Mouse (Mus musculus) kidney, embryonic 15.5 days (tissue): ENCODE data around the gene Prkca. TPM values are rescaled to one million over a fixed set of nuclear protein-coding genes. Genes with fewer than 3 reads are reported as not detected.

ENCODE experiments used
- ATAC-seq: fragments of 200-750 bp; cut with Nextera tagmentation; replicated peaks from 2 replicates; pipeline ENCODE4 v1.8.0; 2017; ENCODE audit warnings: moderate TSS enrichment; ENCODE audit not compliant: low FRiP score
- H3K27ac ChIP-seq: fragments of 300-500 bp; sonication (generic); 2 replicates; pipeline ENCODE4 v1.5.1; 2015; ENCODE audit warnings: mild to moderate bottlenecking, inconsistent platforms
- H3K27me3 ChIP-seq: fragments of 300-500 bp; sonication (generic); 2 replicates; pipeline ENCODE4 v1.6.1; 2015; ENCODE audit warnings: inconsistent platforms
- H3K36me3 ChIP-seq: fragments of 300-500 bp; sonication (generic); 2 replicates; pipeline ENCODE4 v1.6.1; 2015; ENCODE audit warnings: inconsistent platforms
- H3K4me1 ChIP-seq: fragments of 300-500 bp; sonication (generic); 2 replicates; pipeline ENCODE4 v1.6.1; 2015; ENCODE audit warnings: inconsistent platforms
- H3K4me2 ChIP-seq: fragments of 300-500 bp; sonication (generic); 2 replicates; pipeline ENCODE4 v1.6.1; 2015; ENCODE audit warnings: moderate library complexity, mild to moderate bottlenecking, inconsistent platforms
- H3K4me3 ChIP-seq: fragments of 300-500 bp; sonication (generic); replicated peaks from 2 replicates; pipeline ENCODE4 v1.5.1; 2015; ENCODE audit warnings: mild to moderate bottlenecking, inconsistent platforms
- H3K9ac ChIP-seq: fragments of 300-500 bp; sonication (generic); 2 replicates; pipeline ENCODE4 v1.6.1; 2015; ENCODE audit warnings: mild to moderate bottlenecking, inconsistent platforms
- H3K9me3 ChIP-seq: fragments of 300-500 bp; sonication (generic); replicated peaks from 2 replicates; pipeline ENCODE4 v1.6.1; 2016; ENCODE audit warnings: inconsistent platforms
- WGBS: fragments of 180-500 bp; shearing (Covaris S2); methylation state at CpG from one replicate; pipeline ENCODE4 v1.1.7; 2015; ENCODE audit warnings: mixed read lengths; 5-methylcytosine and 5-hydroxymethylcytosine counted together
- microRNA-seq: library from miRNA; unstranded; fragments of <30 nt; microRNA quantifications from one replicate; pipeline ENCODE4, GENCODE M21; 2016
- polyA plus RNA-seq: library from polyadenylated mRNA; unstranded; fragments of >200 nt; fragmentation: Nextera tagmentation; extraction: Ambion mirVana; gene quantifications from 2 replicates; pipeline ENCODE4 v1.2.1, GENCODE M21; 2015

Prkca gene
- polyA plus RNA-seq, 1 experiment from 2014 or later, result 7.4 TPM

DNA sequence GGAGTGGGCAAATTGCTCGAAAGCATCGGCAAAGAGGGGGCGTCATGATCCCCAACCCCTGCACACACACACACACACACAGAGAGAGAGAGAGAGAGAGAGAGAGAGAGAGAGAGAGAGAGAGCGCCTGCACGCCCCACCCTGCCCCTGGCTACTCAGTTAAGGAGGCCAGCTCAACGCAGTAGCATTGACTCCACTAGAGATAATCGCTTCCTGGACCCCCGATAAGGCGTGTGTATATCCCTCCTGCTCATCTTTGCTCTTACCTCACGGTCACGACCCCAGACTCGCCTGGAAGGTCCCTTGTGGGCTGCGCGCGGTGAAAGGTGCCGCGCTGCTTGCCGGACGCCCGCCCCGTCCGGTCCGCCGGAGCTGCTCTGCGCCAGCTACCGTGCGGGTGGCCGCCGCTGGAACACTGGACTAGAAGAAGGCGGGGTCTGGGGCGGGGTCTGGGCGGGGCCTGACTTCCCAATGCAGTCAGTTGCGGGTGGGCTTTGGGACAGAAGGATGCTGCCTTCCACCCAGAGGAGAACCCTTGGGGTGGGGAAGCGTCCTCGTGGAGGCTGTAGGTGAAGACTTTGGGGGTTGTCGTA lies 429.0 kb downstream of the Prkca start, which contains the start of gene Cacng5:
Gene Cacng5, minus strand, starts transcription at position 422 of the 593 bp plus-strand sequence.
- Histone ChIP-seq H3K9me3 (no peaks in the 10 kb centered on the region), H3K9ac (no peak within 1 kb of the TSS), H3K36me3 (no peaks in the 10 kb centered on the region), H3K4me1 (peaks cover 5% of the 10 kb centered on the region; the same call in 1 of the 2 replicates), H3K27ac (no peak within 1 kb of the TSS), H3K4me2 (peak within 1 kb of the TSS; percentile 60), H3K27me3 (peaks cover 53% of the 10 kb centered on the region), H3K4me3 (peak within 1 kb of the TSS; percentile 38)
- peak; percentile 80; the same call in 1 of the 2 replicates for ATAC-seq
- WGBS, result 6% methylated on average over 36 of the region's 36 CpGs

DNA sequence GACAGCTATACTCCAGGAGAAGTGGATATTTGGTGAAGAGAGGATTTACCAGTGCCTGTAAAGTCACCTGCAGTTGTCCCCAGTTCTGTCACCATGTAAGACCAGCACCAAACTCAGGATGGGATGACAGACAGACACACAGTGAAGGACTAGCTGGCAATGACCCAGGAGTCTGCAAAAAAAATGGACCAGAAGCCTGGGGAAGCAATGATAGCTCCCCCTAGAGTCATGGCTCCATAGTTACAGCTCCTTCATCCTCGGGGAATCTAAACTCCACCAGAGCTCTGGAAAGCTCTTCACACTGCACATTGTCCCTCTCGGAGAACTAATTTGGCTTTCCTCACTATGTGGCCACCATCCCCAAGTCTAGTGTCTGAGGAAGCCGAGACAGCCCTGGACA lies 430.4 kb downstream of the Prkca start:
- WGBS, result 69% methylated on average over 3 of the region's 3 CpGs
- Histone ChIP-seq H3K4me3 (no peak overlapping the region), H3K4me2 (no peak overlapping the region), H3K36me3 (no peaks in the 10 kb centered on the region), H3K27me3 (peaks cover 46% of the 10 kb centered on the region), H3K9me3 (no peaks in the 10 kb centered on the region), H3K27ac (no peak overlapping the region), H3K4me1 (peaks cover 5% of the 10 kb centered on the region; the same call in 1 of the 2 replicates), H3K9ac (no peak overlapping the region)
- no peak for ATAC-seq

DNA sequence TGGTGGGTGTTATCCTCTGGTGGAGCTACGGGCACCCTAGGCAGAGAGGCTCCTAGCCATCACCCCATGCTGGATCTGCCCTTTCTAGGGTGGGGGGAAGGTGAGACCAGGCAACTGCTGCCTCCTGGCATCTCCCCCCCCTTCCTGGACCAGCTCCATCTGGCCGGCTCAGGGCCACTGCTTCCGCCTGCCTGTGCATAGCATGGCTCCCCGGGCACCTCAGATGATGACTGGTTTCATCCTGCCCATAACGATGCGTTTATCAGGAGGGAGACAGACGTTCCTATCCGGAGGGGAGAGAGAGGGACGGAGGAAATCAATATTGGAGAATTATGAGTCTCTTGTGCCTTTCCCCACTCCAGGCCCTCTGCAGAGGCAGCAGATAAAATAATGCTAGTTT lies 438.4 kb downstream of the Prkca start:
- Histone ChIP-seq H3K27me3 (no peaks in the 10 kb centered on the region), H3K4me1 (no peaks in the 10 kb centered on the region), H3K36me3 (no peaks in the 10 kb centered on the region), H3K9me3 (no peaks in the 10 kb centered on the region), H3K4me3 (no peak overlapping the region), H3K4me2 (no peak overlapping the region), H3K27ac (no peak overlapping the region), H3K9ac (no peak overlapping the region)
- ATAC-seq, result no peak
- WGBS, result 75% methylated on average over 9 of the region's 9 CpGs

DNA sequence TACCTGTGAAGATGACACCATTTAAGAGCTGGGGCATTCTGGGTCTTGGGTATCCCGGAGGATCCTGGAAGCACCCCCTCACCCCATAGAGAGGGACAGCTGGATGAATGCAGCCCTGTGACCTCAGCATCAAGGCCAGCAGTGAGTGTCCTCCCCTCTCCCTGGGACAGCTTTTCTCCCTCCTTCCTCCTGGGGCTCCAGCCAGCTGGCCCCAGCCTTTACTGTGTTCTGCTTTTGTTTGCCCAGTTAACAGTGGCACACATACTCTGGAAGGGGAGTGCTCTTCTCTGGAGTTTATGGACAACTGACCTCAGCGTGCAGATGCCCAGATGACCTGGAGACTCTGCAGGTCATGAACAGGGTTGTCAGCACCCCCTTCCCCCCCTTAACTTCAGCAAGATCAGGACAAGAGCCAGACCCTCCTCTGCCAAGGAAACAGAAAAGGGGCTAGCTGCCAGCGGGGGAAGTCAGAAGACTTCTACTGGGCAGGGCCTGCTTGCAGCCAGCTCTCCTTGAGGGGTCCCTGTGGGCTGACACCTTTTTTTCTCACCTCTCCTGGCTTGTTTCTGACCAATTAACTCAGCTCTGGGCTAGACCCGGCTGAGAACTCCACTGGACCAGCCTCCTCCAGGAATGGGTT lies 439.6 kb downstream of the Prkca start:
- 28% methylated on average over 4 of the region's 4 CpGs for WGBS
- H3K36me3 ChIP-seq, result no peaks in the 10 kb centered on the region
- H3K9ac ChIP-seq, result no peak overlapping the region
- H3K4me2 ChIP-seq, result no peak overlapping the region
- no peaks in the 10 kb centered on the region for H3K9me3 ChIP-seq
- H3K27ac ChIP-seq, result no peak overlapping the region
- no peaks in the 10 kb centered on the region for H3K27me3 ChIP-seq
- no peak overlapping the region for H3K4me3 ChIP-seq
- H3K4me1 ChIP-seq, result no peaks in the 10 kb centered on the region
- ATAC-seq, result no peak

DNA sequence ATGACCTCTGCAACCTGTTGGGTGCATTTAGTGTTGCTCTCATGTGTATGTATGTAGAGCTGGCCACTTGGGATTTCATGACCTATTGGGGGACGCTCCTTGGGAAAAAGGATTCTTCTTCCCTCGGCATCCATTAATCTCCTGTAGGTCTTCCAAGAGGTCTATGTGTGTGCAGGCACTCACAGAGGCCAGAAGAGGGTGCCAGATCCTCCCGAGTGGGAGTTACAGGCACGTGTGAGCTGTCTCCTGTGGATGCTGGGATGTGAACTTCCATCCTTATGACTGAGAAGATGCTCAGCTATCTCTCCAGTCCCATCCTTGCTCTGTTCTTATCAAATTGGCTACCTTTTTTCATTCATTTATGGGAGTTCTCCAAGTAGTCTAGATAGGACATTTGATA lies 443.3 kb downstream of the Prkca start:
- ATAC-seq, result no peak
- no peaks in the 10 kb centered on the region for H3K9me3 ChIP-seq
- WGBS, result 41% methylated on average over 4 of the region's 4 CpGs
- no peak overlapping the region for H3K4me2 ChIP-seq
- no peaks in the 10 kb centered on the region for H3K4me1 ChIP-seq
- H3K9ac ChIP-seq, result no peak overlapping the region
- H3K36me3 ChIP-seq, result no peaks in the 10 kb centered on the region
- no peak overlapping the region for H3K27ac ChIP-seq
- no peaks in the 10 kb centered on the region for H3K27me3 ChIP-seq
- no peak overlapping the region for H3K4me3 ChIP-seq

DNA sequence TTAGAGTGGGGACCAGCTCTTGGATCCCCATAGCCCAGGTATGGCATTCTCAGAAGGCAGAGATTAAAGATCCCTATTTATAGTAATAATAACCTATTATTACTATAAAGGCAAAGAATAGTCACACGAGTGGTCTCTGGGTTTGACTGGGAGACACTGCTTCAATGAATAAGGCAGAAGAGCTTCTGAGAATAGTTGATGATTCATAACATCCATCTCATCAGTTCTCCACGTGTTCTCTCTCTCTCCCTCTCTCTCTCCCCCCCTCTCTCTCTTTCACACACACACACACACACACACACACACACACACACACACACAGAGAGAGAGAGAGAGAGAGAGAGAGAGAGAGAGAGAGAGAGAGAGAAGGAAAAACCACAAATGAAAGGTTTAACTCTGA lies 445.0 kb downstream of the Prkca start:
- Histone ChIP-seq H3K4me1 (no peaks in the 10 kb centered on the region), H3K27ac (no peak overlapping the region), H3K36me3 (no peaks in the 10 kb centered on the region), H3K9me3 (no peaks in the 10 kb centered on the region), H3K4me2 (no peak overlapping the region), H3K27me3 (no peaks in the 10 kb centered on the region), H3K4me3 (no peak overlapping the region), H3K9ac (no peak overlapping the region)
- 65% methylated on average over 2 of the region's 2 CpGs for WGBS
- ATAC-seq, result no peak

DNA sequence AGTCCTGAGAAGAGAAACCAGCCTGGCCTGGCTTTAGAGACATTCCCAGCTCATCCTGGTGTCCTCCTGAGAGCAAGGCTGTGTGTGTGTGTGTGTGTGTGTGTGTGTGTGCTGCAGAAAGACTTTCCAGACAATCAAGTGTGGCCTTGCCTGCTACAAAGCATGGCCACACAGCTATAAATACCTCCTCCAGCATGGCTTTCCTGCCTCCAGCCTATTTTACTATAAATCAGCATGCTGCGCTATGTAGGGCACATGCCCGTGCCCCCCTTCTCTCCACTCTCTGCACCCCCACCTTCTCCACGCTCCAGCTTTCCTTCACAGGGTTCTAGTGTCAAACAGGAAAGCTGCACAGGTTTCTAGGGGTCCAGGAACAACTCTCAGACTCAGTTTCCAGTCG lies 448.1 kb downstream of the Prkca start:
- no peak overlapping the region for H3K9ac ChIP-seq
- WGBS, result 60% methylated on average over 4 of the region's 4 CpGs
- no peak overlapping the region for H3K27ac ChIP-seq
- H3K27me3 ChIP-seq, result no peaks in the 10 kb centered on the region
- no peaks in the 10 kb centered on the region for H3K9me3 ChIP-seq
- no peak overlapping the region for H3K4me3 ChIP-seq
- no peak for ATAC-seq
- no peaks in the 10 kb centered on the region for H3K36me3 ChIP-seq
- no peaks in the 10 kb centered on the region for H3K4me1 ChIP-seq
- H3K4me2 ChIP-seq, result no peak overlapping the region

DNA sequence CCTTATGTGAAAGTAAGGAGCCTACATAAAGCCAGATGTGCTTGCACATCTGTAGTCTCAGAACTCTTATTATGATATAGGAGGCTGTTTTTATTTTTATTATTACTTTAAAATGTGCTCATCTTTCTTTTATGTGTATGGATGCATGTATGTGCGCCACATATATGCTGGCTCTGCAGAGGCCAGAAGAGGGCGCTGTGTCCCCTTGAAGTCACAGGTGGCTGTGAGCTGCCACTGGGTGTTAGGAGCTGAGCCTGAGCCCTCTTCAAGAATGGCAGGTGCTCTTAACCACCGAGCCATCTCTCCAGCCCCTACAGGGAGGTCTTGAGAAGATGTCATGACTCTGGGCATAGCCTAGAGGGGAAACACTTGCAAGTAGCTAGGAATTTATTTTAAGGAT lies 452.4 kb downstream of the Prkca start:
- H3K36me3 ChIP-seq, result no peaks in the 10 kb centered on the region
- H3K9ac ChIP-seq, result no peak overlapping the region
- H3K4me2 ChIP-seq, result no peak overlapping the region
- no peaks in the 10 kb centered on the region for H3K27me3 ChIP-seq
- H3K27ac ChIP-seq, result no peak overlapping the region
- H3K9me3 ChIP-seq, result no peaks in the 10 kb centered on the region
- no peaks in the 10 kb centered on the region for H3K4me1 ChIP-seq
- no peak for ATAC-seq
- no peak overlapping the region for H3K4me3 ChIP-seq
- 86% methylated on average over 3 of the region's 3 CpGs for WGBS

DNA sequence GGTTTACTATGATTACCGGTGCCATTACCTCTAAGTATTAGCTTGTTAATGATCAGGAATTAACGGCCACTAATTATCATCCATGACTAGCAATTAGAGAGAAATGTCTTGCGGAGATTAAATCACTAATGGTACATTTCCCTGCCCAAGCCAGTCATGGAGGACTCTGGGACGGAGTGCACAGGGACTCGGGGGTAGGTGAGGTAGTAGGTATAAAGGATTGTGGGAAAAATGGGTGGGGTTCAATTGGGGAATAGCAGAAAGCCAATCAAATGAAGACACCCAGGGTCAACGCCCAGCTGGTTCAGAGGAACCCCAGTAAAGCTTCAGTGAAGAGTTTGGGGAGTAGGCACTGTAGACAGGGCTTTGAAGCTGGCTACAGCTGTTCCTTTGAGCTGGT lies 456.4 kb downstream of the Prkca start:
- Histone ChIP-seq H3K27me3 (no peaks in the 10 kb centered on the region), H3K36me3 (no peaks in the 10 kb centered on the region), H3K4me3 (no peak overlapping the region), H3K27ac (no peak overlapping the region), H3K9me3 (no peaks in the 10 kb centered on the region), H3K9ac (no peak overlapping the region), H3K4me2 (no peak overlapping the region), H3K4me1 (no peaks in the 10 kb centered on the region)
- ATAC-seq, result no peak
- WGBS, result 80% methylated on average over 6 of the region's 6 CpGs

Small RNA genes within 50 kb of the gene (microRNA-seq; reads per million reads assigned to microRNA genes)
- not detected for gene Mir7223

Other genes starting within 250 kb of the Prkca start
- gene Apoh, start 574 bp downstream of the Prkca start, polyA plus RNA-seq, result 3.8 and 7.0 TPM in 2 replicates
- gene Cep112, start 81.3 kb upstream of the Prkca start, polyA plus RNA-seq, result 13.7 and 13.8 TPM in 2 replicates